Mouse (Mus musculus) intestine, embryonic 14.5 days (tissue): ENCODE measurements around the gene Cenpb. TPM values are rescaled to one million over a fixed set of nuclear protein-coding genes. Genes with fewer than 3 reads are reported as not detected.
"Not testable (repeated sequence)": the region's sequence is repeated elsewhere in the genome, so short reads cannot be mapped to it uniquely, and the experiment has no call there.

ENCODE experiments used
- ATAC-seq: fragments of 200-750 bp; cut with Nextera tagmentation; replicated peaks from 2 replicates; pipeline ENCODE4 v1.8.0; 2017; ENCODE audit warnings: low read depth, moderate number of reproducible peaks, moderate TSS enrichment, moderate library complexity; ENCODE audit not compliant: low FRiP score, low TSS enrichment
- DNase-seq: peaks from one replicate; pipeline ENCODE4 v3.0.0-alpha.2; 2018; ENCODE audit warnings: low spot score
- H3K27ac ChIP-seq: fragments of 300-500 bp; sonication (generic); 2 replicates; pipeline ENCODE4 v1.5.1; 2014; ENCODE audit warnings: low read depth, mild to moderate bottlenecking, control low read depth
- H3K27me3 ChIP-seq: fragments of 300-500 bp; sonication (generic); replicated peaks from 2 replicates; pipeline ENCODE4 v1.6.1; 2014; ENCODE audit warnings: low read length, control low read depth; ENCODE audit not compliant: control insufficient read depth, insufficient read depth
- H3K36me3 ChIP-seq: fragments of 300-500 bp; sonication (generic); 2 replicates; pipeline ENCODE4 v1.6.1; 2014; ENCODE audit warnings: low read length, control low read depth; ENCODE audit not compliant: control insufficient read depth, insufficient read depth
- H3K4me1 ChIP-seq: fragments of 300-500 bp; sonication (generic); replicated peaks from 2 replicates; pipeline ENCODE4 v1.6.1; 2014; ENCODE audit warnings: low read length, control low read depth, mixed read lengths; ENCODE audit not compliant: control insufficient read depth, insufficient read depth
- H3K4me2 ChIP-seq: fragments of 300-500 bp; sonication (generic); 2 replicates; pipeline ENCODE4 v1.6.1; 2014; ENCODE audit warnings: low read length
- H3K4me3 ChIP-seq: fragments of 300-500 bp; sonication (generic); 2 replicates; pipeline ENCODE4 v1.5.1; 2014; ENCODE audit warnings: low read depth, low read length, control low read depth, mixed read lengths
- H3K9ac ChIP-seq: fragments of 300-500 bp; sonication (generic); 2 replicates; pipeline ENCODE4 v1.6.1; 2014; ENCODE audit warnings: mild to moderate bottlenecking, low read length
- H3K9me3 ChIP-seq: fragments of 300-500 bp; sonication (generic); 2 replicates; pipeline ENCODE4 v1.6.1; 2016; ENCODE audit warnings: low read length, control low read depth; ENCODE audit not compliant: control insufficient read depth
- WGBS: fragments of 180-500 bp; shearing (Covaris S2); extraction: QIAGEN DNeasy Blood & Tissue Kit; methylation state at CpG from one replicate; pipeline ENCODE4 v1.1.7; 2014; 5-methylcytosine and 5-hydroxymethylcytosine counted together
- polyA plus RNA-seq: library from polyadenylated mRNA; unstranded; fragments of >200 nt; fragmentation: Nextera tagmentation; extraction: Ambion mirVana; gene quantifications from 2 replicates; pipeline ENCODE4 v1.2.1, GENCODE M21; 2014

Cenpb gene
- polyA plus RNA-seq: 8.8 and 9.5 TPM in 2 replicates

DNA sequence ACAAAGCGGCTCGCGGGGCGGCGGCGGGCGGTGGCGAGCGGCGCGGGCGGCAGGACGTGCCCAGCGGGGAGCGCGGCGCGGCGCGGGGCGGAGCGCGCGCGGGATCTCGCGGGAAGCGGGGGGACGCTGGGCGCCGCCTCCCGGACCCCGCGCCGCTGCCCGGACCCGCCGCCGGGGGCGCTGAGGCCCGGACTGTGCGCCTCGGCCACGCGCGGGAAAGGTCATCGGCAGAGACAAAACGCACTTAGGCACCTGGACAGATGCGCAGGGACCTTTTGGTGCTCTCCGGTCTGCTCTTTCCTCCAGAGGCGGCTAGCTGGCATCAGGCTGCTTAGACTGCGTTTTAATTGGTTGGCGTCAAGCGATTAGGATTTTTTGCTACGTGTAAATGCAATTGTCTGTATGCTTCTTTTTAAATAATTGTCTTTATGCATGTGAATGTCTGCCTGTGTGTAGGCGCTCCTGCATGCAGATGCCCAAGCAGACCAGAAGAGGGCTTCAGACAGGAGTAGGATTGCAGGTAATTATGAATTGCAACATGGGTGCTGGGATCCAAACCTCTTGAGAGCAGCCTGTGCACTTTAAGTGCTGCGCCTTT, at the start of gene Cenpb:
Gene Cenpb, minus strand, starts transcription at position 78 of the 598 bp plus-strand sequence.
- peak within 1 kb of the TSS; percentile 89 for H3K9ac ChIP-seq
- H3K4me1 ChIP-seq: peaks cover 23% of the 10 kb centered on the region
- H3K4me3 ChIP-seq: peak within 1 kb of the TSS; percentile 84
- peak; percentile 67 for ATAC-seq
- 3% methylated on average over 44 of the region's 57 CpGs for WGBS
- H3K36me3 ChIP-seq: peaks cover 10% of the 10 kb centered on the region
- H3K27me3 ChIP-seq: no peaks in the 10 kb centered on the region
- no peaks in the 10 kb centered on the region for H3K9me3 ChIP-seq
- peak within 1 kb of the TSS; percentile 79 for H3K27ac ChIP-seq
- H3K4me2 ChIP-seq: peak within 1 kb of the TSS; percentile 95
- peak; percentile 87 for DNase-seq

GRCm38 (mm10) chr2:131227243-131227642, 47.4 kb upstream of the Cenpb start:
- H3K27me3 ChIP-seq: no peaks in the 10 kb centered on the region
- 83% methylated on average over 3 of the region's 3 CpGs for WGBS
- H3K9ac ChIP-seq: no peak overlapping the region
- H3K4me1 ChIP-seq: no peaks in the 10 kb centered on the region
- no peaks in the 10 kb centered on the region for H3K9me3 ChIP-seq
- DNase-seq (no peak), ATAC-seq (no peak)
- no peak overlapping the region for H3K4me2 ChIP-seq
- H3K4me3 ChIP-seq: no peak overlapping the region
- no peak overlapping the region for H3K27ac ChIP-seq
- no peaks in the 10 kb centered on the region for H3K36me3 ChIP-seq

DNA sequence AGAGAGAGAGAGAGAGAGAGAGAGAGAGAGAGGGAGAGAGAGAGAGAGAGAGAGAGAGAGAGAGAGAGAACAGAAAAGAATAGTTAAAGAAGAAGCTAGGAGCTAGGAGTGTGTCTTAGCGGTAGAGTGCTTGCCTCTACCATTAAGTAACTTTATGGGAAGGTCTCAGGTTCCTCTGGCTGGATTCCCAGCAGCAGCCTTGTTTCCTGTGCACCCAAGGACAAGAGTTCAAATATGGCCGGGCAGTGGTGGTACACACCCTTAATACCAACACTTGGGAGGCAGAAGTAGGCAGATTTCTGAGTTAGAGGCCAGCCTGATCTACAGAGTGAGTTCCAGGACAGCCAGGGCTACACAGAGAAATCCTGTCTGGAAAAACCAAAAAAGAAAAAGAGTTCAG, 46.8 kb upstream of the Cenpb start:
- WGBS: 80% methylated on average over 2 of the region's 2 CpGs
- not testable (repeated sequence) for H3K9ac ChIP-seq, H3K4me1 ChIP-seq, H3K4me3 ChIP-seq, H3K36me3 ChIP-seq, H3K9me3 ChIP-seq, ATAC-seq, H3K27ac ChIP-seq, H3K27me3 ChIP-seq, DNase-seq, H3K4me2 ChIP-seq

GRCm38 (mm10) chr2:131225178-131225577, 45.3 kb upstream of the Cenpb start:
- WGBS: 91% methylated on average over 6 of the region's 6 CpGs
- H3K9ac ChIP-seq: no peak overlapping the region
- H3K27ac ChIP-seq: no peak overlapping the region
- no peaks in the 10 kb centered on the region for H3K4me1 ChIP-seq
- H3K9me3 ChIP-seq: no peaks in the 10 kb centered on the region
- H3K4me3 ChIP-seq: no peak overlapping the region
- ATAC-seq: no peak
- H3K36me3 ChIP-seq: no peaks in the 10 kb centered on the region
- DNase-seq: no peak
- no peaks in the 10 kb centered on the region for H3K27me3 ChIP-seq
- no peak overlapping the region for H3K4me2 ChIP-seq

GRCm38 (mm10) chr2:131223569-131223968, 43.7 kb upstream of the Cenpb start:
- Histone ChIP-seq H3K4me2 (no peak overlapping the region), H3K9ac (no peak overlapping the region), H3K27ac (no peak overlapping the region), H3K36me3 (no peaks in the 10 kb centered on the region), H3K27me3 (no peaks in the 10 kb centered on the region), H3K9me3 (no peaks in the 10 kb centered on the region), H3K4me1 (no peaks in the 10 kb centered on the region), H3K4me3 (no peak overlapping the region)
- ATAC-seq: no peak
- no peak for DNase-seq
- 71% methylated on average over 1 of the region's 1 CpGs for WGBS

DNA sequence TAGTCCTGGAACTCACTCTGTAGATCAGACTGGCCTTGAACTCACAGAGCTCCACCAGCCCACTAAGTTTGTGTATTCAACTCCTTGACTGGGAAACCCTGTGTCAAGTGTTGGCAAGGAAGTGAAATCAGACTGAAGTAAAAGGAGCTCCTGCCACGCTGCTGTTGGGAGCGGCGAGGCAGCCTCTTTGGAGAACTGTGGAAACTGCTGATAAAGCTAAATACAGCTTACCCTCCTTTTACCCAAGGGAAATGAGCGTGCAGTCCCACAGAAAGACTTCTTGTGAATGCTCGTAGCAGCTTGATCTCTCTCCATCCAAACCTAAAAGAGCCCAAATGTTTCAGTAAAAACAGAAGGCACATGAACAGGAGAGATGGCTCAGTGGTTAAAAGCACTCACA, 42.7 kb upstream of the Cenpb start:
- no peak overlapping the region for H3K9ac ChIP-seq
- H3K4me2 ChIP-seq: no peak overlapping the region
- no peak for ATAC-seq
- no peaks in the 10 kb centered on the region for H3K4me1 ChIP-seq
- no peaks in the 10 kb centered on the region for H3K27me3 ChIP-seq
- no peaks in the 10 kb centered on the region for H3K36me3 ChIP-seq
- no peak overlapping the region for H3K4me3 ChIP-seq
- no peak overlapping the region for H3K27ac ChIP-seq
- DNase-seq: no peak
- no peaks in the 10 kb centered on the region for H3K9me3 ChIP-seq
- WGBS: 60% methylated on average over 5 of the region's 5 CpGs

DNA sequence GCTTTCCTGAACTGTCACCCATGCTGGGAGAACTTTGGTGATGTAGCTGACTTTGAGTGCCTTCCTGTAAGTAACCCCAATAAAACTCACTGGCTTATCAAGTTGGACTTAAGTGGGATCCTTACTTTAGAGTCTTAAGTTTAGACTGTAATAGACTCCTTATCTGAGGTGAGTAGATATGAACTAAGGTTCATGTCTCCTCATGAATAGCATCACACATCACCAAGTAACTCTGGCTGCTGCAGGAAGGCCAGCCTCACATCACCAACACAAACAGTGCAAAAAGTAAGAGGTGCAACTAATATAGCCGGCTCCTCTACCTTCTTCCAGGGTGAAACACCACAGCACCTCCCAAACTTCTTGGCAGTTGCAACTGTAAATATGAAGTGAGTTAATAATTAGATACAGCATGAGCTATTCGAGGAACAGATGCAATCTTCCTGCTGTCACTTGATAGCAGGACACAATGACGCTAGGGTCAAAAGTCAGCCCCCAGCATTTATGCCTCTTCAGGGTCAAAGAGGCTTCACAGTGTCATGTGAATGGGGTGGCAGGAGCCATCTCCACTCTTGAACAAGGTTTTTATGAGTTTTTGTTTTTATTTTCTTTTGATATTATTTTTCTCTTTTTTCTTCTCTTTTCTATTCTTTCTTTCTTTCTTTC, 42.1 kb upstream of the Cenpb start:
- WGBS: 71% methylated on average over 3 of the region's 3 CpGs

GRCm38 (mm10) chr2:131220030-131220429, 40.2 kb upstream of the Cenpb start:
- ATAC-seq (no peak), DNase-seq (no peak)
- Histone ChIP-seq H3K36me3 (no peaks in the 10 kb centered on the region), H3K4me1 (no peaks in the 10 kb centered on the region), H3K4me3 (no peak overlapping the region), H3K4me2 (no peak overlapping the region), H3K9me3 (no peaks in the 10 kb centered on the region), H3K27ac (no peak overlapping the region), H3K27me3 (no peaks in the 10 kb centered on the region), H3K9ac (no peak overlapping the region)
- WGBS: 69% methylated on average over 4 of the region's 4 CpGs

More for the DNA sequence above, 42.1 kb upstream of the Cenpb start:
- Histone ChIP-seq H3K9ac (no peak overlapping the region), H3K4me3 (no peak overlapping the region), H3K27me3 (no peaks in the 10 kb centered on the region), H3K36me3 (no peaks in the 10 kb centered on the region), H3K27ac (no peak overlapping the region), H3K4me1 (no peaks in the 10 kb centered on the region), H3K4me2 (no peak overlapping the region), H3K9me3 (no peaks in the 10 kb centered on the region)
- ATAC-seq (no peak), DNase-seq (no peak)
